Mouse (Mus musculus): Measurements from ENCODE around the gene Gm21983. TPM values are rescaled to one million over a fixed set of nuclear protein-coding genes. Genes with fewer than 3 reads are reported as not detected.

Gm21983 gene
- total RNA-seq (2017) = not detected in 2 replicates

DNA sequence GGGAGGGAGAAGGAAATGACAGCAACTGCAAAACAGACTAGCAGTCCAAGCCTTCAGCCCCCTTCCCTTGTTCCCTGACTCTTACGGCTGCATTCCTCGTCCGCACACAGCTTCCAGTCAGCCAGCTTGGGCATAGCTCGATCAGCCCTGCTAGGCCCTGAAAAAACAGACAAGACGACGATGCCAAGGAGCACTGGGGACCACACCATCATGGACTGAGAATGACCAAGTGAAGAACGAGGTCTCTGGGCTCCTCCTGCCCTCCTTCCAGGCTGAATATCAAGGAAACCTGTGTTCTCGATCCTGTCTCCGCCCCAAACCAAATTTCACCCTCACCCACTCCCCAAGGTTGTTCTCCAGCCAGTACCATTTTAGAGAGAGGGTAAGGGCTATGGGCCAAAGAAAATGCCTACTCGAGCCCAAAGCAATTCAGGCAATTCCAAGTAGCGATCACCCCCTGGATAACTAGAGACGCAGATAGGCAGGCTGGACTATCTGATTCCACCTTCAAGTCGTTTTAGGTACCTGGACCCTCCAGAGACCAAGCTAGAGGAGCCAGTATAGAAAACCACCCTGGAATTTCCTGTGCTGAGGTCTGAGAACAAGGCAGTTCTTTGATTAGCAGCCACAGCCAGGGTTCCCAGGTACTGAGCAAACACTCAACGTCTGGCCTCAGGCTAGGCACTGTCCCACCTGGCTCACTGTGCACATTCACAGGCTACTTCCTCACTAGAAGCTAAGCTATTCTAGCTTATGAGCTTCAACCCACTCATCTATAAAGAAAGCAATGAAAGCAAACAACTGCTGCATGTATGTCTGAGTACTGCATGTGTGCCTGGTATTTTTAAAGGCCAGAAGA lies at the start of gene Gm21983, which contains the start of gene Mia:
Gene Gm21983, minus strand, starts transcription at position 250 of the 859 bp plus-strand sequence.
Gene Mia, minus strand, starts transcription at position 321 of the 859 bp plus-strand sequence.
- no peak for ATAC-seq (replicated peaks in 1 of 2; ENCODE audit: insufficient read depth in 1 of 2, low FRiP score in 2 of 2, low TSS enrichment in 1 of 2, low read depth in 1 of 2, poor library complexity in 2 of 2, severe bottlenecking in 2 of 2)

DNA sequence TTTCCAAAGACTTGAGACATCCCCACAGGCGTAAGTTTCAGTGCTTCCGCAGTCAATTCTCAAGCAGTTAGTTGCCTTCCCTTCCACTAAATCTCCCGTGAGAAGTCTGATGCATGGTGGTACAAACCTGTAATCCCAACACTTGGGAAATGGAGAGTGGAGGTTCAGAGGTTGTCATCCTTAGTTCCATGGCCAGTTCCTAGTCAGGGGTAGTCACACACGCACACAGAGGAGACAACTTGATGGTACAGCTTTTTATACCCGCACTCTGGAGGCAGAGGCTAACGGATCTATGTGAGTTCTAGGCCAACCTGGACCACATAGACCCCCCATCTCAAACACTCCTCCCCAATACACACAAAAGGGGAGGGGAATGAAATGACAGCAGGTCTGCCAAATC lies 48.0 kb upstream of the Gm21983 start:
- ATAC-seq (replicated peaks in 1 of 2; ENCODE audit: insufficient read depth in 1 of 2, low FRiP score in 2 of 2, low TSS enrichment in 1 of 2, low read depth in 1 of 2, poor library complexity in 2 of 2, severe bottlenecking in 2 of 2) = peak; percentile 1 to 8; a peak in 2 of 4 replicates

DNA sequence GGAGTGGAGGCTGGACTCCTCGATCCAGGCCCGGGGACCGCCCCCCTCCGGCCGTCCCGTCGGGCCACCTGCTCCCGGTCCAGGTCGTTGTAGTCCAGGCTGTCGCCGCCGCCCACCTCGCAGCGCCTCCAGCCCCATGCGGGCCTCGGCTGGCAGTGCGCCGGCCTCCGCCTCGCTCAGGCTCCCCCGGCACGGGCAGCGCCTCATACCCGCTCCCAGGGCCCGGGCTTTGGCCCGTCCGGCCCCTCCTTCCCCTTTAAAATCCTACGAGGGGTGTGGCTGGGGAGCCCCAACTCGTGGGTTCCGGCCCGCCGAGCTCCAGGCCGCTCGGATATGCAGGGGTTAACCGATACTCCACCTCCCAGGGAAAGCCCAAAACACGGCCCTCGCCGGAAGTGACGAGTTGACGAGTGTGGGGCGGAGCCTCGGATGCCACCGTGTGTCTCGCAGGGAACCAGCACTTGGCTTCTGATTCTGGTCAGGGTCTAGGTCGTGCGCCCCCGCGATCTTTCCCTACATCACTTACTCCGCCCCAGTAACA lies 47.5 kb upstream of the Gm21983 start, which contains the start of gene Itpkc:
Gene Itpkc, minus strand, starts transcription at position 381 of the 541 bp plus-strand sequence.
- ATAC-seq (replicated peaks in 1 of 2; ENCODE audit: insufficient read depth in 1 of 2, low FRiP score in 2 of 2, low TSS enrichment in 1 of 2, low read depth in 1 of 2, poor library complexity in 2 of 2, severe bottlenecking in 2 of 2) = peak; percentile 79 to 85

DNA sequence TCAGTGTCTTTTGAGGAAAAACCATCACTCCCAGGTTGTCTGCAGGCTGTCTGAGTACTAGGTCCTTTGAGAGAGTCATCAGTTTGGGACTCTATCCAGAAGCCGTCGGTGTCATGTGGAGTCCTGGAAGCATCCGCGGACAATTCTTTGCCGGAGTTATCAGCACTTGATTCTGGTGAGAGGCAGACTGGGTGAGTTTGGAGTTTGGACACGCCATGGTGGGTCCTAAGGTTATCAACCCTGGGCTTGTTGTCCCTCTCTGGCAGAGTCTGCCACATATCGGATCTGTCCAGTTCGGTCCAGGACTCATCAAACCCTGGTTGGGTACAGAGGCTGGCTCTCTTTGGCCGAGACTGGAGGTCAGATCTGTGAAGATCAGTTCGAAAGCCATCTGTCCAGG lies 46.8 kb upstream of the Gm21983 start:
- no peak for ATAC-seq (replicated peaks in 1 of 2; ENCODE audit: insufficient read depth in 1 of 2, low FRiP score in 2 of 2, low TSS enrichment in 1 of 2, low read depth in 1 of 2, poor library complexity in 2 of 2, severe bottlenecking in 2 of 2)

DNA sequence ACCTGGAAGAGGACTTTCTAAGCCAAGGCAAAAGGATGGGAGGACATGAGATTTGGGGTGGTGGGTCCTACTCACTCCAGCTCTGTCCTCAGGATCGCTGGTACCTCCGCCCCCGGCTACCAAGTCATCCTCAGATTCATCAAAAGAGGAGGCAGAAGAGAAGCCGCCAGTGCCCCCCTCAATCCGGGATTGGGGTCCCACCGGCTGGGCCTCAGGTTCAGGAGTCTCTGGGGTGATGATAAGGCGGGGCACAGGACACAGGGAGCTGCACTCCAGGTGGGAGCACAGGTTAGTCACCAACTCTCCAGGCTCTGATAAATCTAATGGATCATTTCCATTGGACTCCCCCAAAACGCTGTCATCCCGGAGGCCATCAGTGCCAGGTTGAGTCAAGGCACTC lies 46.4 kb upstream of the Gm21983 start:
- no peak for ATAC-seq (replicated peaks in 1 of 2; ENCODE audit: insufficient read depth in 1 of 2, low FRiP score in 2 of 2, low TSS enrichment in 1 of 2, low read depth in 1 of 2, poor library complexity in 2 of 2, severe bottlenecking in 2 of 2)

DNA sequence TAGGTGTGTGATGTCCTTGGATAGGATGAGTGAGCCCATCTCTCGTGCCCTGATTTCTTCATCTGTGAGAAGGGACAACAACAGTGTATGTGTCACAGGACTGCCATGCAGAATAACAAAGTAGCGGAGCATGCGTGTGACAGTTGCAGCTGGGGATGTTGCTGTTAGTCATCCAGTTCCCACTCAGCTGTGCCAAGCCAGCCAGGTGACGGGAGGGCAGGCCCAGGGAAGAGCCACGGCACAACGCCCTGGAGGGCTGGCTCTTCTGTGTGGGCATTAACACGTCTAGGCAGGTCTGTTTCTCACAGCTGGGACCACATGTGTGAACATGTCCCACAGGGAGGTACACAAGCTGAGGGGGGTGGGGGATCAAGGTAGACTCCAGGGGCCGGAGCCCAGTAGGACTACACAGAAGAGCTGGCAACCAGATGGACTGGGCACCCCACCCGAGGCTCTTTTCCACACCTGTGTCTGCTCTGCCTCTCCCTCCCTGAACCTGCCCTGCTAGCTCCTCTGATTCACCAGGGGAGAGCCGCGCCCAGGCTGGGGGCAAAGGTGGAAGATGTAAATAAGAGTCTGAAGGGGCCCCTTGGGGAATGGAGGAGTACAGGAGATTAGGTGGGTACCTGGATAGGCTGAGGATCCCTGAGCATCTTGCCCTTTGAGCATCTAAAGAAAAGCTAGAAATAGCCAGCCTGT lies 44.1 kb upstream of the Gm21983 start:
- ATAC-seq (replicated peaks in 1 of 2; ENCODE audit: insufficient read depth in 1 of 2, low FRiP score in 2 of 2, low TSS enrichment in 1 of 2, low read depth in 1 of 2, poor library complexity in 2 of 2, severe bottlenecking in 2 of 2) = no peak

DNA sequence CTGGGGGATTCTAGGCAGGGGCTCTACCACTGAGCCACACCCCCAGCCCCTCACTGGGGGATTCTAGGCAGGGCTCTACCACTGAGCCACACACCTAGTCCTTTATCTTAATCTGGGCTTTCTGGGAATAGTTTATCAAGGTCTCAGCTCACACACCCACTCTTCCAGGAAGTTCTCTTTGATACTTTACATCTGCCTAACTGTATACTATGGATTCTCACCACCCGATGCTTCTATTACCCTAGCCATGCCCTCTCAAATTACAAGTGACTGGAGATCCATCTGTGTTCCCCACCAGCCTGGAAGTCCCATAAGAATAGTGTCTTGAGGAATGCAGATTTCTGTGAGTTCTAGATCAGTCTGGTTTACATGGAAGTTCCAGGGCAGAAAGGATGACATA lies 41.7 kb upstream of the Gm21983 start:
- ATAC-seq (replicated peaks in 1 of 2; ENCODE audit: insufficient read depth in 1 of 2, low FRiP score in 2 of 2, low TSS enrichment in 1 of 2, low read depth in 1 of 2, poor library complexity in 2 of 2, severe bottlenecking in 2 of 2) = no peak

DNA sequence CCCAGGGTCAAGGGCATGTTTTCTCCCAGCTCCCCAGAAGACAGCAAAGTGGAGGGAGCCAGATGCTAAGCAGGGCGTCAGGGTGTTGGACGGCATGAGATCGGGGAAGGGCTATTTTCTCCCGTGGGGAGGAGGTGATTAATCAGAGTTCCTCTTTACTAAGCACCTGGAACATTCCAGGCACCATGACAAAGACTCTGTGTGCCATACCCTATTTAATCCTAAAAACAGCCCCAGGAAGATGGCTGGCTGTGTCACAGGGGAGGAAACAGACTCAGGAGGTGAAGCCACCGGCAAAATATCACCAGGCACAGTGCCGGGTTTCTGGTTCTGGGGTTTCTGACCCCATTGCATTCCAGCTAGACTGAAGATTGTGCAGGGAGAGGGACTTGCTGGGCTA lies 41.1 kb upstream of the Gm21983 start:
- no peak for ATAC-seq (replicated peaks in 1 of 2; ENCODE audit: insufficient read depth in 1 of 2, low FRiP score in 2 of 2, low TSS enrichment in 1 of 2, low read depth in 1 of 2, poor library complexity in 2 of 2, severe bottlenecking in 2 of 2)

DNA sequence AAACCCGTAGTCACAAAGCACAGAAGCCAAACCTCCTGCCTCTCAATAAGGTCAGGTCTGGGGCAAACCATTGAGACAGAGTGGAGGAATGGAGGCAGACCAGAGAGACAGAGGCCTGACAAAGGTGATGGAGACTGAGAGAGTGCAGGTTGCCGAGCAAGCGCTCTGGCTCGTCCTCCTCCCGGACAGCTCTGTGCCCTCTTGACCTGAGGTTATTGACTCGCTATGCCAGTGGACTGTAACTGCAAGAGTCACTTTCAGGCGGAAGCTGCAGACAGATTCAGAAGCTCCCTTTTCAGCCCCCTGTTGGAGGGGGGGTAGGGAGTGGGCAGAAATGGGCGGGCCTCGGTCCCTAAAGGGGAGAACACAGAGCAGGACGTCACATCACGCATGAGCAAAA lies 39.1 kb upstream of the Gm21983 start:
- ATAC-seq (replicated peaks in 1 of 2; ENCODE audit: insufficient read depth in 1 of 2, low FRiP score in 2 of 2, low TSS enrichment in 1 of 2, low read depth in 1 of 2, poor library complexity in 2 of 2, severe bottlenecking in 2 of 2) = no peak

DNA sequence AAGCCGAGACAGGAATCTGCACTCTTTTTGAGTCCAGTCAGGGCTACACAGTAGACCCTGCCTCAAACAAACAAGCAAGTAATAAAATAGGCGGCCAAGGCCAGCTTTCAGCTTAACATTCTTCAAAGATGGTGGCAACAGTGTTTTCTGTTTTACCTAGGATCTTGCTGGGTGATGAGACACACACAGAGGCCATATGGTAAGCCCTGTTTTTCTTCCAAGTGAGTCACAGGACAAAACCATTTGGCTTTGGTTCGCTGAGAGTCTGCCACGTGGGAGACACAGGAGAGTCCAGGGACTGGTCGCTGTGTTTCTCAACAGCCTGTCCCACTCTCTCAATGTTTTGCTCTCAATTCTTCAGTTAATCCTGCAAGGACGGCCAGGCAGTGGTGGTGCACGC lies 37.7 kb upstream of the Gm21983 start:
- ATAC-seq (replicated peaks in 1 of 2; ENCODE audit: insufficient read depth in 1 of 2, low FRiP score in 2 of 2, low TSS enrichment in 1 of 2, low read depth in 1 of 2, poor library complexity in 2 of 2, severe bottlenecking in 2 of 2) = no peak

DNA sequence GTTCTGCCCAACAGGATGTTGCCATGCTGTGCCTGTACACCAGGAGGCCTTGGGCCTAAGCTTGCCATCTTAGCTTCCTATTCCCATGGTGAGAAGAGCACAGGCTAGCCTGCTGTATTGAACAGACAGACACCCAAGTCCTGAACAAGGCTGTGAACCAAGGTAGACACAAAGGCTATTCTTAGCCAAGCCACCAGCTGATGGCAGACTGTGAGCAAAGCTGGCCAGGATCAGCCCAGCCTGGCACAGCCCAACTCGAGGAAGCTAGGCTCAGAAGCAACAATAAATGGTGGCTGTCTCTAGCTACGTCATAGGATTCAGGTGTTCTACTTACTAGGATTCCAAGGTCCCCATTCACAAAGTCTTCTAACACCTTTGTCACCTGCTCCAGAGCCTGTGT lies 31.7 kb upstream of the Gm21983 start:
- ATAC-seq (replicated peaks in 1 of 2; ENCODE audit: insufficient read depth in 1 of 2, low FRiP score in 2 of 2, low TSS enrichment in 1 of 2, low read depth in 1 of 2, poor library complexity in 2 of 2, severe bottlenecking in 2 of 2) = no peak

DNA sequence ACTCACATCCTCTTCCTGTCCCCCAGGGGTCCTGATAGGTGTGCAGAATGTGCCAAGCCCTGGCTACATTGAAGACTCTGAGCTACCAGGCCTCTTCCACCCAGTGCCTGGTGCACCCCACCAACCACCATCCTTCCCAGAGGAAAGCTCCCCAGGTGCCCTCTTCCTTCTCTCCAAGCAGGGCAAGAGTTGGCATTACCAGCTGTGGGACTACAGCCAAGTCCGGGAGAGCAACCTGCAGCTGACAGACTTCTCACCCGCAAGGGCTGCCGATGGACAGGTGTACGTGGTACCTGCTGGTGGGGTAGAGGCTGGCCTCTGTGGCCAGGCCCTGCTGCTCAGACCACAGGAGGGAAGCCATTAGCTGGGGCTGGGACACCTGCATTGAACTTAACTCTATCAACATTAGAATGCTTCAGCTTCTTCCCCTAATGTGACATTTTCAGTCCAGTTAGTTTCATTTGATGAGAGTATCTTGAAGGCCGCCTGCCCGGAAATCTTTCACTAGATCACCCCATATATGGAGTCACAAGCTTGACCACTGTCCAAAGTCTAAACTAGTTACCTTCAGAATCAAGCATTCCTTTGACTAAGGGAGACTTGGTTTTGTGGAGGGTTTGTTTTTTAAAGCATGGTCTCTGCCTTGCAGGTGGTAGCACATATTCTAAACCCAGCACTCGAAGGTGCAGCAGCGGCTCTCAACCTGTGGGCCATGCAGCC lies 23.0 kb upstream of the Gm21983 start:
- no peak for ATAC-seq (replicated peaks in 1 of 2; ENCODE audit: insufficient read depth in 1 of 2, low FRiP score in 2 of 2, low TSS enrichment in 1 of 2, low read depth in 1 of 2, poor library complexity in 2 of 2, severe bottlenecking in 2 of 2)

DNA sequence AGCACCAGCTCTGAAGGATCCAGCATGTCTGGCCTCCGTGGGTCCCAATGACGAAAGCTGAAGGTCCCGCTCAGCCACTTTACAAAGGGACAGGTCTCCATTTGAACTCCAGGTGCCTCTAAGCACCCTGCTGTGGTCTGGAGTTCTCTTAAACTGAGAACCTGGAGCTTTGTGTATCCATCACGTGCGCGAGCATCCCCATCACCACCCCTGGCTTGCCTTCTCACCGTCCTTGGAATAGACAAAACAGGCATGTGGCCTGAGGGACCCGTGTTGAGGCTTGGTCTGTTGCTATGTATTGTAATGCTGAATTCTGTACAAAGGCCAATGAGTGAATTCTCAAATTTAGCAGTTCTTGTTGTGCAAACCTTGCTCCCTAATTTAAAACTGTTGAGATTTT lies 17.9 kb upstream of the Gm21983 start:
- ATAC-seq (replicated peaks in 1 of 2; ENCODE audit: insufficient read depth in 1 of 2, low FRiP score in 2 of 2, low TSS enrichment in 1 of 2, low read depth in 1 of 2, poor library complexity in 2 of 2, severe bottlenecking in 2 of 2) = no peak

DNA sequence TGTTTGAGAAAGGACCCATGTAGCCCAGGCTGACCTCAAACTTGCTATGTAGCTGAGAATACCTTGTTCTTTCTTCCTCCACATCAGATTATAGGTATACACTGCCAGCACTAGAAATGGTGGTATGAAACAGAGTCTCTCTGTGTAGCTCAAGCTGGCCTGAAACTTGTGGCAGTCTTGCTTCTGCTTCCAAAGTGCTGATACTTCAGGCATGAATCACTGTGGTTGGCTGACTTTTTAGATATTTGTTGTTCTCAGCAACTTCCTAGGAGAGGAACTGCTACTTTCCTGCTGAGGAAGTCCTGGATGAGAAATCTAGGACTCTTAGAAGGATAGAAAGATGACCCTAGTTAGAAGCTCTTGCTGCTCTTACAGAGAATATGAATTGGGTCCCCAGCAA lies 17.5 kb upstream of the Gm21983 start:
- no peak for ATAC-seq (replicated peaks in 1 of 2; ENCODE audit: insufficient read depth in 1 of 2, low FRiP score in 2 of 2, low TSS enrichment in 1 of 2, low read depth in 1 of 2, poor library complexity in 2 of 2, severe bottlenecking in 2 of 2)

DNA sequence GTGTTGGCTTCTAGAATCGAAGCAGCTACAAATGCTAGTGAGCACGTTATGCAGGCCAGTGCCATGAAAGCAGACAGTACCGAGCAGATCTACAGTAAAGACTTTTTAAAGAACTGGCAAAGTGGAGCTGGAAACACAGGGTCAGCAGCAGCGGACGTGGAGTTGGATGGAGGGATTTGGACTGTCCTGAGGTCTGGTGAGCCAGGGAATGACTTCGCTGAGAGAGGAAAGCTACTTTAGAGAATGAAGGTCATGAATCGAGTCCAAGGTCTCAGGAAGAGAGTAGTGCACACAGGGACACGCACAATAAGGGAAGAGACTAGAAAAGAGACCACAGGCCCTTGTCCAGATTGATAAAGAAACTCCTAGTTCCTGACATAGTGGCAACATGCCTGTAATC lies 16.7 kb upstream of the Gm21983 start:
- ATAC-seq (replicated peaks in 1 of 2; ENCODE audit: insufficient read depth in 1 of 2, low FRiP score in 2 of 2, low TSS enrichment in 1 of 2, low read depth in 1 of 2, poor library complexity in 2 of 2, severe bottlenecking in 2 of 2) = no peak

DNA sequence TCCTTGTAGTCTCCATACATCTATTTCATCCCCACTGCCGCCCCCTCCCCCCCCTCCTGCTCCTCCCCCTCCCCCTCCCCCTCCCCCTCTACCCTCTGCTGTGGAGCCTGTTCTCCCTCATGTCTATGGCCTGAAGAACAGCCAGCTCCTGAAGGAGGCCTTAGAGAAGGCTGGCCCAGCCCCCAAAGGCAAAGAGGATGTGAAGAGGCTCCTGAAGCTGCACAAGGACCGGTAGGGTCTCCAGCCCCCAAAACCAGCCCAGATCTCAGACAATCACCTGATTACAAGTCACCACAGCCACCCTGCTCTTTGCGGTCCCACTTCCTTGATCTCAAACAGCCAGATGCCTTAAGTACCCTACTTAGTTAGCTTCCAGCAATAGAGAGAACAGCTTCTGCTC lies 16.2 kb upstream of the Gm21983 start:
- ATAC-seq (replicated peaks in 1 of 2; ENCODE audit: insufficient read depth in 1 of 2, low FRiP score in 2 of 2, low TSS enrichment in 1 of 2, low read depth in 1 of 2, poor library complexity in 2 of 2, severe bottlenecking in 2 of 2) = no peak

DNA sequence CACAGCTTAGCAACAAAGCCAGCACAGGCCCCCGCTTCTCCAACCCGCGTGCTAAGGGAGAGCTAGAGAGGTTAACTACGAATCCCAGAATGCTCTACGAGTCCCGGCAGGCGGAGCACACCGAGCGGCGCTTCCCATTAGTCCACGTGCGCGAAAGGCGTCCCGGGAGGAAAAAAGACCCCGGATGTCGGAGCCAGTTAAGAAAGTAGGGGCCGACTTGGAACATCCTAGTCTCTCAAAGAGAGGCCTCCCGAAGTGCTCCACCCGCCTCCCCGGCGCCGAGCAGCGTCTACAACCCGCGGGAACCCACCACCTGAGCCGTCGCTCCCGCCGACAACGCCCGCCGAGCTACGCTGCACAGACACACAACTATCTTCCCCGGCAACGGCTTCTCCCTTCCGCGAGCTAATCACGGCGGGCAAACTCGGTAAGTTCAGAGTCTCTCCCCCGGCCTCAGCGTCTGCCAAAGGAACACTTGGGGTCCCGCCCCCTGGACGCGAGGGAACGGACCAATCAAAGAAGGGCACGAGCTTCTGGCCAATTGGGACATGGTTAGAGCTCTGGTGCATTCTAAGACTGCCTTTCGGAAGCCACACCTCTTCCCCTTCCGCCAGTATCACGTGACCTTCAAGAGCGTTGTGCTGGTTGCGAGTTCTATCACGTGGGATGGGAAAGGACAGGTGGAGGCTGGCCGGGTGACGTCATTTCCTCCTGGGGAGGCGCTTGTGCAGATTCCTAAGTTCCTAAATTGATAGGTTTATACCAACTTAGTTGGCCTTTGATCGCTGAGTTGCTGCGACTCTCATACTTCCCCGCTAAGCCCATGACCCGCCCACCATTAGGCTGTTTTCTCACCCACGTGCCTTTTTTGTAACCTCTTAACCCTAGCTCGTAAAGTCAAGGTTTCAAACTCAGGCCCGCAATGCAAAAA lies 15.1 kb upstream of the Gm21983 start, which contains the start of the genes BC024978 and Snrpa:
Gene BC024978, plus strand, starts transcription at position 101 of the 931 bp plus-strand sequence.
Gene Snrpa, minus strand, starts transcription at position 591 of the 931 bp plus-strand sequence.
- peak; percentile 96 for ATAC-seq (replicated peaks in 1 of 2; ENCODE audit: insufficient read depth in 1 of 2, low FRiP score in 2 of 2, low TSS enrichment in 1 of 2, low read depth in 1 of 2, poor library complexity in 2 of 2, severe bottlenecking in 2 of 2)

Data from hematopoietic stem cell, adult 5-6 weeks (primary cell).